Mouse (Mus musculus) c-Kit-positive CD71-positive TER-119-positive erythroid progenitor cells, embryonic 14.5 days (primary cell): Measurements from ENCODE around the gene Tssc4.

Experiments used
- DNase-seq: peaks from one replicate; pipeline ENCODE4 v3.0.0-alpha.2; 2013; ENCODE audit warnings: low spot score

The Tssc4 gene

DNA sequence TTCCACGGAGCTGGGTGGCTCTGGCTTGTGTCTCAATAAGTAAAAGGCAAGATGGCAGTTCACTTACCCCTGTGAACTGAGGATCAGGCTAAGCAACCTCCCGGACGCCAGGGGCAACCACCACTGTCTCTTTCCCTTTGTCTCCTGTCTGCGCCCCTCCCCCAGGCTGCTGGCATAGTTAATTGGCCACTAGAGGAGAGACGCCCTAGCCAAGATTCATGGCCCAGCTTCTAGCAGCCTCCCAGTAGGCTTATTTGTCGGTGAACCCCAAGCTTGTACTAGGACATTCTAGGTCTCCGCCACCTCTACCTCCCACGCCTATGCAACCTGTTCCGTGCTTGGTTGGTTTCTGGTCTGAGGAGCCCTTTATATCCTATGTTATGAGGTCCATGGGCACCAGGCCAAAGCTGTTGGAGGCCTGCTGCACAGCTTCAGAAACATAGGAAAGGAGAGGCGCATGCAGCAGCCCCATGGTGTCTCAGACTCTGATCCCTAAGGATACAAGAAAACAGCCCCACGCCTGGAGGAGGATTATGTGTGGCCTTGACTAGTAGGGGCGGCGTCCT, 650 bp upstream of the Tssc4 start:
- DNase-seq: no peak

DNA sequence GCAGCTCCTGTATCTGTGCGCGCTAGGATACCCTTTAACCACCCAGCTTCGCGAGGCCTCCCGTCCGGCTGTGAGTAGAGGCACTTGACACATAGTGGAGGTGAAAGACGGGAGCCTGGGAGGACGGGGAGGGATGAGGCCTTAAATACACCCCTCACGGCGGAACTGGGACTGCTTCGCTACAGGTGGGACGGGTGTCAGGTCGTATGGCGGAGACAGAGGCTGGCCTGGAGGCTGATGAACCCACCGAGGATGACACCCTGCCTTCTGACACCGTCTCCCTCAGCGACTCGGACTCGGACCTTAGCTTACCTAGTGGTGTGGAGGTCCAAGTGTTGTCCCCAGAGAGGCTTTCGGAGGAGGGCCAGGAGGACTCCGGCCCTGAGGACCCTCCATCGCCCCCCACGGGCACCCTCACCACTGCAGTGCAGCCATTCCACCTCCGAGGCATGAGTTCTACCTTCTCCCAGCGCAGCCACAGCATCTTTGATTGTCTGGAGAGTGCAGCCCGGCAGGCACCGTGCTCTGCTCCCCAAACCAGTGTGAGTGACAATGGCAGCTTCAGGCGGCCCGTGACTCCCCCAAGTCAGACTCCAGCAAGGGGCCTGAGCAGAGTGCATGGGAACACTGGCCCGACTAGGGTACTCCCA, 827 bp downstream of the Tssc4 start:
- DNase-seq: no peak

DNA sequence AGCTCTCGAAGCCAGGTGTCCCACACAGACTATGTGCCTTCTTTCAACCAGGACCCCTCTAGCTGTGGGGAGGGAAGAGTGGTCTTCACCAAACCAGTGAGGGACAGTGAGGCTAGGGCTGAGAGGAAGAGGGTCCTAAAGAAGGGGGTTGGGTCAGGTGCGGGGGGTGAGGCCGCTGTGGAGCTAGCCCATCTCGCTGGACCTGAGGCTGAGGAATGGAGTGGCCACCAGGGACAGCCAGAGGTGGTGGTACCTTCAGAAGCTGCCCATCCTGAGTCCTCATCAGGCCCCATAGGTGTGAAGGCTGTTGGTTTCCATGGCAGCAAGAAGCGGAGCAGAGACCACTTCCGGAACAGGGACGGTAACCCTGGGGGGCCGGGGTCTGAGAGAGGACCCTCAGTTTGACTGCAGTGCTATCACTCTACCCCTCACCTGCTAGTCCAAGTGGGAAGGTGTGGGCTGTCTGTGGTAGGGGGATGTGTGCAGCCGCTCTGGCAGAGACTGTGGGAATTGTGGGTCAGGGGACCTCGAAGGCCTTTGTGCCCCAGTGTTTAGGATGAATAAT, 1.5 kb downstream of the Tssc4 start:
- no peak for DNase-seq

DNA sequence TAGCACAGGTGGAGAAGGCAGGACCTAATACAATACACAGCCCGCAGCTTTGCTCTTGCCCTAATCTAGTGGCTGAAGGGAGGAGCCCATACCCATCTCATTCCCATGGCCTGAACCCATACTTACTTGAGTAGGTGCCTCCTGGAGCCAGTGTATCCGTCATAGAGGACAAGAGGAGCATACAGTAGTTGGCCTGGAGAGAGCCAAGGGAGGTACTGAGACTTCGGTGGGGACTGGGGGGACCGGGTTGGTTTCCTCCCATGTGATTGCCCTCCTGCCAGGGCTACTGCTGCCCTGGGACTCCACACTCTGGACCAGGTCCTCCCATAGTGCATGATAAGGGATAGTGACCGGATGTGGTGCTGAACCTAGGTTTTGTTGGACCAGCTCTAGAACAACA, 3.6 kb downstream of the Tssc4 start:
- no peak for DNase-seq

DNA sequence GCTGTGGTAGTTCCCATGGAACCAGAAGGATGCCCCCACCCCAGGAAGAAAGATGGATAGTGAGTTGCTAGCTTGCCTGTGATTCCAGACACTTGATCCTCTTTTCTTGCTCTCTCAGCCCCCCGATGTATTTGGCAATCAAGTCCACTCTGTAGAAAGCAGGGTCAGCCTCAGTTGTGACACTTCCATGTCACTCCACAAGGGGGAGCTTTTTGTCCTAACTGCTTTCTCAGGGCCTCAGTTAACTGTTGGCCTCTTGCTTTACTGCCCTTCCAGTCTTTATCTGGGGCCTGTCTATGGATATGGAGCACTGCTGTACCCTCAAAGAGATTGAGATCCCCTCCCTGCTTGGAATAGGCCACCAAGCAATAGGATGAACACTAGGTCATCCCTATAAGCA, 4.0 kb downstream of the Tssc4 start:
- peak; percentile 59 for DNase-seq

DNA sequence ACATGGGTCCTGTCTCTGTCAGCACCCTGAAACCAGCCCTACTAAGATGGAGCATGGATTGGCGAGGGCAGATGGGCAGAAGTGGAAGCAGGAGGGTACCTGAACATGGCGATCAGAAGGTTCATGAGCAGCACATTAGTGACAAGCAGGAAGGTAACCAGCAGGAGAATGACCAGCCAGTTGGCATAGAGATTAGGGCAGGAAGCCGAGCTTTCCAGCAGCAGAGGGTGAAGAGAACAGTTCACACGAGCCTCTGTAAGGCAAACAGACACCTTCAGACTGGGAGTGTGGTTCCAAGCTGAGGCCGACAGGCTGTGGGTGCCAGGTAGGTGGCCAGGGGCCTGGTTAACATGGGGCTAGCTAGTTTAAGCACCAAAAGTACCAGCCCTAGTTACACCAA, 6.3 kb downstream of the Tssc4 start:
- DNase-seq: no peak

DNA sequence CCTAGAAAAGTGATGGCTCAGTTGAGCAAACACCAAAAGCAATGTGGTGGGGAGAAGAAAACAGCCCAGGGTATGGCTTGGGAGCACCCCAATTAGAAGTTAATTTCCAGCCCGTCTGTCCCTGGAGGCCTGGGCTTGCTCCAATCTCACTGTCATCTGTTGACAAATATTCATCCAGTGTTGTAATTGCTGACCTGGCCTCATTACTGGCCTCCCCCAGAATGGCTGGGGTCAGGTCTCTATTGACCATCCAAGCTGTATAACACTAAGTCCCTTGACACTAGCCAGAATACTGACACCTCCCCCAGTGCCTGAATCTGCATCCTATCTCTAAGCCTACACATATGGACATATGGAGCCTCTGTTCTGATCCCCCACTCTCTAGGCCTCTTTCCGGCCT, 8.3 kb downstream of the Tssc4 start:
- no peak for DNase-seq

DNA sequence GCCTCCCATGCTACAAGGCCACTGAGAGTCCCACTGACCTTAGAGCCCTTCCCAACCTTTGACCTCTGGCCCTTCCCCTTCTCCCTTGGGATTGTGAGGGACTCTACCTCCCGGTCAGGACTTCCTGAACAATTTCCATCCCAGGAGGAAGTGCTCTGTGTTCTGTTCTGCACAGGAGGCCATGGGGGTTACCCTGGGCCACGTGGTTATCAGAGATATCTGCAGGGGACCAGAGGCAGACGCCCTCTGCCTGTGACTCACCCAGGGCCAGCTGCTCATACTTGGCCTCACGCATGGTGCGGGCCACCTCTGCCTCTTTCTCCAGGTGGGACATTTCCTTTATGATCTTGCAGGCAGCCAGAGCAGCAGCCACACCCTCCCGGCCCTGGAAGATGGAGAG, 13.0 kb downstream of the Tssc4 start:
- DNase-seq: no peak

DNA sequence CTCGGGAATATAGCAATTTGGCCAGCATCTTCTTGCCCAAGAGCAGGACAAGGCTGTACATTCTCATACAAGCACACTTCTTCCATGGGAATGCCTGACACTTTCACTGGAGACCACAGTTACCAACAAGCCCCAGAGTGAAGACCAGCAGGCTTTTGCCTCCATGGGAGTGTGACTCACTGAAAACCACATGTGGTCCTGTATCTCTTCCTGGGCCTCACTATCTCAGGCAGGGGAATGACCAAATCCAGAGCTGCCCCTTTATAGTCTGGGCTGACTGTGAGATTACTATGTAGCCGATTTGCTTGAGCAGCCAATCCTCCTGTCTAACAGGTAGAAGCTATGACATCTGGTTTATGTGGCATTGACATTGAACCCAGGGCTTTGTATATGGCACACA, 14.7 kb downstream of the Tssc4 start:
- no peak for DNase-seq

DNA sequence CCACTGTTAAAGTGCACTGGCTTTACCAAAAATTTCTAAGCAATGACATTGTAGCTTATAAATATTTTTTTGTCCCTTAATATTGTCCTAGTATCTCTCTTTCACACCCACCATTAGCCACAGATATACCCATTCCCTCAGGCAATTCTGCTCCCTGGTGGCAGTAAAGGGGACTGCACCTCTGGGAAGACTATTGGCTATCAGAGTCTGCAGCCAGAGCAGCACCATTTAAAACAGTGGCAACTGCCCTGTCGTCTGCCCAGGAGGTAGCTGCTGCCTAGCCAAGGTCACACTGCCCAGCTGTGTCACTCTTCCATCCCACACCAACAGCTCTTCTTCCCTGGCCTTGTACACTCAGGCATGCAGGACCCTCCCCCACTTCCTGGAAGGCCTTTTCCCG, 17.3 kb downstream of the Tssc4 start:
- peak; percentile 66 for DNase-seq

DNA sequence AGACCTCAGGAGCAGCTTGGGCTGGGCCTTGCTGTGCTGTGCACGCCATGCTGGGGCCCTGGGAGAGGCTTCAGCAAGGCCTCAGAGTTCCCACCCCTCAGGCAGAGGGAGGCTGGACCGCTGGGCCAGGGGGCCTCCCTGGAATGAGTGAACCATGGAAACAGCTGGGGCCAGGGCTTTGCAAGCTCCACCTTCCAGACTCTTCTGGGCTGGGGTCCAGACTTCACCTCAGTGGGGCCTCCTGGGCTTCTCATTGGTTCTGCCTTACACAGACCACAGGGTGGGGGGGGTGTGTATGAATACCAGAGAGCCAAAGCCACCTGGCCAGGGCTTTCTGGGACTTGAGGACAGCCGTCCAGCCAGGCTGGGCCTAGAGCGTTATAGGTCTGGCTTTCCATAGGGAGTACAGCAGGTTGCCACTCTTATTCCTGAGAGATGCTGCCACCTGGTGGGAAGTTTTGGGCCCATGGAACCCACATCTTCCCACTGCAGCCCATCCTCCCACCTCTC, 18.1 kb downstream of the Tssc4 start:
- DNase-seq: no peak

DNA sequence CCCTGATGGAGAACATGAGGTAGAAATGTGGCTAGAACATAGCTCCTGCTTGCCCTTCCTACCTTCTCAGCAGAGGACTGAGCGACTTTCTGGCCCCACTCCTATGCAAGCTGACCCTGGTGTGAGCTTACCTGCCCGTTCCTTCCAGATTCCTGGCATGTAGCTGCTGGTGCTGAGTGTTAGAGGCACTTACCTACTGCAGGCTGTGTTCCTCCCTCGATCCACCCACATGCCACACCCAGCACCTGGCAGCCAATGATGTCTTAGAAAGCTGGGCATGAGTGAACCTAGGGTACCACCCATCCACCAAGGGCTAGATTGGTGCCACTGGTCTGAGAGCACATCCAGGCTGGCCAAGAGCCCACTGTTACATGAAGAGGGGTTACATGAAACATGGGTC, 24.8 kb downstream of the Tssc4 start:
- DNase-seq: no peak

DNA sequence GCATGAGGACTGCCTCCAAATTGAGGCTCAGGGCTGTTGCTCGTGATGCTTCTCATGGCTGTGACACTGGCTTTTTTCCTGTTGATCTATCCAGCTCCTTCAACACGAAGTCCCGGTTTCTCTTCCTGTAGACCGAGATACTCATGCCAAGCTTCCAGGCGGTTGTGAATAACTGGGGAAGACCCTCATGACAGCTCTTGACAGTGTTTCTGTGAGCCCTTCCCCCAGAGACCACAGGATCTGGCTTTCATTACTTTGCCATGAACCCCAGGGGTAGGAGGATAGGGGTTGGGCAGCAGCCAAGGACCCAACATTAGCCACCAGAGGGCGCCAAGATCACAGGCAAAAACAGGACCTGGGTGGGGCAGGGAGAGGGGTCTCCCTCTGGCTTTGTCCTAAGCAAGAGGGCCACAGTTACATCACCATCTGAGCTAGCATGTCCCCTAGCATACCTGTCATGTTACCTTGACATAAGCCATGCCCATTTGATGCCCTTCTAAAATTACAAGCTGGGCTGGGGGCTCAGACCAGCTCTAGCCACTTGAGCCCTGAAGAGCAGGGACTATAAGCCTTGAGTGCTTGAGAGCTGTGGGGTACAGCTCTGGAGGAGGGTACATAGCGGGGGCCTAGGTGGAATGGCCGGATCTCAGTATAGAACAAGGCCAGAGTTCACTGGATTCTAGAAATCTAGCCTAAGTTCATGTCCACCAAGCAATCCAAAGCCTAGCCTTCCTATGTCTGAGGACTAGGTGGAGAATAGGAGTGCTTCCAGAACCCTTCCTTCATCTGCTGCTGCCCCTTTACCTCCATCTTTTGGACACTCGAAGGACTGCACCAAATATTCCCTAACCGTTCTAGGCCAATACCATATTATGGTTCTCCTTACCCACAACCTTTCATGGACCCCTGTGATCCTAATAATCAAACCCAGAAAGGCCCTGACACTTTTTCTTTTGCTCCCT, 25.8 kb downstream of the Tssc4 start, which contains the start of gene Trpm5:
Trpm5 (minus strand) TSS at position 51 of the 962 bp plus-strand sequence.
- DNase-seq: no peak

DNA sequence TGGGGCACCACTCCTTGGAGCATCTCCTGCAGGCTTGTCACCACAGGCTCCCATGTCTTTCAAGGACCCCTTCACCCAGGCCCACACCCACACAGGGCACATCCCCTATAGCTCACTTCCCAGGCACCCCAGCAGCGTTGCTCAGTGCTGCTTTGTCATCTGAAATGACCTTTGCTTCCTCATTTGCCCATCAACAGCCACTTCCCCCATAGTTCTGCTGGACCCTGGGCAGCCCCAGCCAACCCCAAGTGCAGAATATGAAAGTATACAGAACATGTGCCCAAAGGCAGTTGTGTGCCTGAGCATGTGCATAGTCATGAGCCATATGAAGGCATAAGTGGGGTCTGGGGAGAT, 26.5 kb downstream of the Tssc4 start:
- DNase-seq: no peak

DNA sequence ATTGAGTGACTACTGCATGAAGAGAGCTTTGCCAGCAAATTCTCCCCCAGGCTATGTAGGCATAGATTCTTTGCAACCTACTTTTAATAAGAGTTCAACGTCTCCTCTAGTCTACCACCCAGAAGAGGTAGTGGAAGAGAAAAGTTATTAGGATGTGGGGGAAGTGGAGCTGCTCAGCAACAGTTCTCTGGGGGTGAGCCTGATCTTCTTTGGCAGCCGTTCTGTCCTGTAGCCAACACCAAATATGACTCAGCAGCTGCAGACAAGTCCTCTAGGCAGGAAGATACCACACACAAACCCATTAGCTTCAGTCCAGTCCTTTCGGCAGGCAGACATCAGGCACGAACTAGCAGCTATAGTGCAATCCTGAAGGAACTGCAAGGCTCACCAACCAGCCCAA, 31.7 kb downstream of the Tssc4 start:
- no peak for DNase-seq

DNA sequence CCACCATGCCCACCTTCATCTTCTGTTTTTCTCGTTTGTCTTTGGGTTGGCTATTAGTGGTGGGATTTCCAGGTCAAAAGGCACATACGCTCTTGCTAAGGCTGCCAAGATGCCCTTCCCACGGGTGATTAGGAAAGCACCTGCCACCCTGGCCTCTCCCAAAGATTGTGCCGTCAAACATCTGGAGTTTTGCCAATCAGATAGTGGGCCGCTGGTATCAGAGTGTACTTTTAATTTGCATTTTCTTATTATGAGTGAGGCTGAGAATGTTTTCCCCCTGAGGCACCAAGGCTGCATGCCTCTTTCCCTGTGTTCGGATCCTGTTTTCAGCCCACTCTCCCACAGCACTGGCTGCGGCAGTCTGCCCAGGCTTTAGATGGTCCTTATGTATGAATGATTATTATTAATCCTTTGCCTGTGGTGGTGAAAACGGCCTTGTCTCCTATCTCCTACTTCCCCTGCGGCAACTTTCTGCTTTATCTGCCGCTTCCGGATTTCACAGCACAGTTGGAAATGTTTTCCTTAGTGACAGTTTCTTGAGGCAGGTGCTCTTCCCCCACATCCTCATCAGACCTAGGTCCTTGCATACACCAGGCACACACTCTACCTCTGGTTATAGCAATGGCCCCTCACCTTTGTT, 36.3 kb downstream of the Tssc4 start:
- DNase-seq: no peak

DNA sequence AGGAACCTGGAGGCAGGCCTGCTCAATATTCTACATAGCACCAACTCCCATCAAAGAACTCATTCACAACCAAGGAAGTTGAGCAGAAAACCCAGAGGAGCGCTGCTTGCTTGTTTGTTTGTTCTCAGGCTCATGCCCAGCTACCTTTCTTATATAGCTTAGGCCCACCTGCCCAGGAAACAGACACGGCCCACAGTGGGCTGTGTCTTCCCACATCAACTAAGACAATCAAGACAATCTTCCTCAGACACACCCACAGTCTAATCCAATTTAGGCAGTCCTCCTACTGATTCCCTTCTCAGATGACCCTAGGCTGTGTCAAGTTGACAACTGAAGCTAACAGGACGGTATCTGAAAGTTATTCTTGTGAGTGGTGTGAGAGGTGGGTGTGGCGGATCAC, 37.0 kb downstream of the Tssc4 start, which contains the start of gene Kcnq1:
Kcnq1 (plus strand) TSS at position 301 of the 400 bp plus-strand sequence.
- DNase-seq: no peak

DNA sequence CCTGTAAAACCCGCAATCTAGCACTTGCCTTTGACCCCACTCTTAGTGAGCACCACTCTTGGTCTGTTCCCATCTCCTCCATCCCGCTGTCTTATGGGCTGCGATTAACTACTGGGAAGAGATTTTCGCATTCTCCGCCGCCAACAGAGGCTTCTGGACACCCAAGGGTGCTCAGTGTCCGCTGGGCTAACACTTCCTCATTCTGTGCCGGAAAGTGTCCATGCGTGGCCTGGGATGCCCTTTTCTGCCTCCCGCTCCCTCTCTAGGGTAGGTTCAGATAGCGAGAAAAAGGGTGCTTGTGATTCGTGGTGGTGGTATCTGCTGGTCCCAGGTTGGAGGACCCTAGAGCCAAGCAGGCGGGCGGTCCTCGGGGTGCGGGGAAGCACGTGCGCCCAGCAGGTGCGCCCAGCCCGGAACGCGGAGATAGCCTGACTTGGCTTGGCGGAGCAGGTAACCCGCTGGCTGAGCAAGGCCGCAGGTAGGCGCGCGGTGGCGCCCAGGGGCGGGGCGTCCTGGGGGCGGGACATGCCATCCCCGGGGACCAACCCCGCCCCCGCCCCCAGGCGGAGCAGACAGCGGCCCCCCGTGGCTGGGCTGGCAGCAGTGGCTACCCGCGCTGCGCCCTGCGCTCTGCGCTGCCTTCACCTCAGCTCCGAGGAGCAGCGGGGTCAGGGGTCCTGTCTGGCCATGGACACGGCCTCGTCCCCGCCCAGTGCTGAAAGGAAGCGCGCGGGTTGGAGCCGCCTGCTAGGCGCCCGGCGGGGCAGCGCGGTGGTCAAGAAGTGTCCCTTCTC, 37.8 kb downstream of the Tssc4 start:
- DNase-seq: no peak

DNA sequence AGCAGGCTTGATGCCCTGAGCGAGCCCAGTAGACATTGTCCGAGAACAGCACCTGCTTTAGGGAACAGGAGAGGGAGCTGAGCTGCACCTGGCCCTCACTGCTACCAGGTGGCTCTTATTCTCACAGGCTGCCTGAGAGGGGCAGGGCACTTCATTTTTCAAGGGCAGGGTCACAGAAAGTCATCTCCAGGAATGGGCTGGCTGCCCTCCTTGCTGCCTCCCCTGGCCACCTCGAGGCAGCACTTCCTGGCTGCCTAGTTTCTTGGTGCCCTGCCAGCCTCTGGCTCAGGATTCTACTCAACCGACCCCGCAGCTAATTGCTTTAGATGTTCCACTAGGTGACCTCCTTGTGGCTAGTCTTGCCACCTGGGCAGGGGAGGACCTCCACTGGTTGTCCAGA, 39.2 kb downstream of the Tssc4 start:
- DNase-seq: no peak

DNA sequence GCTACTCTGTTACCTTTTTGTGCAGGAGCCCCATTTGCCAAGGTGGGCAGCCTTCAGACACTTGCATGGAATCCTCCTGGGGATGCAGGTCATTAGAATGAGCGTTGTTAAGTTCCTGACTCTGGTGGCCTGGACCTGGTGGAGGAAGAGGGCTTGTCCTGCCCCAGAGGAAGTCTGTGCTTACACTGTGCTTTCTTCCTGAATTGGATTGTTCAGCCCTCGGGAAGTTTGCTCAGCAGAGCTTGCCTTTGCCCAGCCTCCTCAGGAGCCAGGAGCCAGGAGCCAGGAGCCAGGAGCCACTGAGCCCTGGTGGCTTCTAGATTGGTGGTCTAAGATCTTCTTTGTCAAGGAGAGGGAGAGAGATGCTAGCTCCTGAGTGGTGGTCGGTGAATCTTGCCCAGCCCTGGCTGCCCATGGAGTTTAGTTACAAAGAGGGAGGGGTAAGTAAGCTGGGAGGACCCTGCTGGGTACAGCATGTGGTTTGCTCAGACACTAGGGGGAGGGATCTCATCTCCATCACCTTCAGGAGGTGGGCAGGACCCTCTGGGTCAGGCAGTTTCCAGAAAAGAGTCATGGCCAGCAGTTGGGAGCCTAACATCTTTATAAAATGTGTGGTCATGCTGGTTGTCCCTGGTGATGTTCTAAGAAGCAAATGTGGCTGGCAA, 40.1 kb downstream of the Tssc4 start:
- DNase-seq: no peak

DNA sequence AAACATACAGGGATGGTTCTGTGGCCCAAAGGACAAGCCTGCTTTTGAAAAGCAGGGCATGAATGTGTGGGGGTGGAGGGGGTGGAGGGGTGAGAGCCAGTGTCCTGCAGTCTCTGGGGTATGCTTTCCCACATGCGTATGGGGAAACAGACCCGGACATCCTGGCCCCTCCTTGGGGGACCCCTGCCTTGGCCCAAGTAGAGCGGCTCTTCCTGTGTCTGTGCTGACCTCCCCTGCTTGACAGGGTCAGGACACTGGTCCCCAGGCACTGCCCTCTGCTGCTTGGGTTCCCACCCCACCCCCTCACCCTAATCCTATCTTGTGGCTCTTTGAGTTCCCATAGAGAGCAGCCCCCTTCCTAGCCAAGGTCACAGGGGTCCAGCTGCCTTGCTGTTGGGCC, 40.6 kb downstream of the Tssc4 start:
- no peak for DNase-seq
